Mouse (Mus musculus) midbrain, embryonic 16.5 days (tissue): ENCODE measurements at regions not wholly inside any gene's neighbourhood (a gene's known extent, or its start where the extent isn't known, plus 50 kb on each side); places are given as distances from the start of the nearest gene placed in this dataset.

ENCODE experiments used
- ATAC-seq: fragments of 200-750 bp; cut with Nextera tagmentation; 2 replicates; pipeline ENCODE4 v1.8.0; 2017; ENCODE audit warnings: moderate TSS enrichment
- H3K27ac ChIP-seq: fragments of 300-500 bp; sonication (generic); 2 replicates; pipeline ENCODE4 v1.5.1; 2014; ENCODE audit warnings: mild to moderate bottlenecking, low read length, mixed read lengths
- H3K27me3 ChIP-seq: fragments of 300-500 bp; sonication (generic); 2 replicates; pipeline ENCODE4 v1.6.1; 2014; ENCODE audit warnings: low read depth, low read length, mixed read lengths; ENCODE audit not compliant: control insufficient read depth, insufficient read depth
- H3K36me3 ChIP-seq: fragments of 300-500 bp; sonication (generic); 2 replicates; pipeline ENCODE4 v1.6.1; 2014; ENCODE audit warnings: mild to moderate bottlenecking, low read length, moderate library complexity, mixed read lengths; ENCODE audit not compliant: control insufficient read depth, insufficient read depth
- H3K4me1 ChIP-seq: fragments of 300-500 bp; sonication (generic); 2 replicates; pipeline ENCODE4 v1.6.1; 2014; ENCODE audit warnings: mild to moderate bottlenecking, low read length, mixed read lengths; ENCODE audit not compliant: control insufficient read depth, insufficient read depth
- H3K4me2 ChIP-seq: fragments of 300-500 bp; sonication (generic); 2 replicates; pipeline ENCODE4 v1.6.1; 2014; ENCODE audit warnings: mild to moderate bottlenecking, low read length, mixed read lengths
- H3K4me3 ChIP-seq: fragments of 300-500 bp; sonication (generic); 2 replicates; pipeline ENCODE4 v1.5.1; 2014; ENCODE audit warnings: low read depth, mild to moderate bottlenecking, low read length, moderate library complexity, mixed read lengths
- H3K9ac ChIP-seq: fragments of 300-500 bp; sonication (generic); 2 replicates; pipeline ENCODE4 v1.6.1; 2014; ENCODE audit warnings: low read depth, low read length, mixed read lengths
- H3K9me3 ChIP-seq: fragments of 300-500 bp; sonication (generic); replicated peaks from 2 replicates; pipeline ENCODE4 v1.6.1; 2014; ENCODE audit warnings: mild to moderate bottlenecking, low read length, mixed read lengths; ENCODE audit not compliant: control insufficient read depth, poor library complexity, severe bottlenecking
- WGBS: fragments of 180-500 bp; shearing (Covaris S2); extraction: QIAGEN DNeasy Blood & Tissue Kit; methylation state at CpG from one replicate; pipeline ENCODE4 v1.1.7; 2014; 5-methylcytosine and 5-hydroxymethylcytosine counted together

DNA sequence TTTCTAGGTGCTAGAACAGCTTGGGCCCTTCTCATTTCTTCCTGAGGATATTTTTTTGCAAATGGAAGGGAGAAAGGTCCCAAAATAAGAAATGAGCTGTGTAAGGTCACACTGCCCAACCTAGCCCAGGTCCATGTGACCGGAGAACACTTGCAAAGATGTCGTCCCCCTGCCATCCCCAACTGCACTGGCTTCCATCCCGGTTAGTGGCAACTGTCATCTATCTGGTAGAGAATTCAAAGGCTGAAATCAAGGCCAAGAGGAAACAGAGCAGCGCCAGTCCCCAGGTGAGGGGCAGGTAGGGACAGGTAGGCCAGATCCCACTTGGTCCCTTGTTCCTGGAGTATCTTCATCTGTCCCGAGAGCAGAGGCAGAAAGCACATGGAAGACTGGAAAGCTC is 60.2 kb upstream of the Zmiz1 start:
- H3K9me3 ChIP-seq: no peaks in the 10 kb centered on the region
- H3K27me3 ChIP-seq: no peaks in the 10 kb centered on the region
- 84% methylated on average over 5 of the region's 5 CpGs for whole genome bisulfite sequencing
- no peak for ATAC-seq
- H3K36me3 ChIP-seq: no peaks in the 10 kb centered on the region
- no peak overlapping the region for H3K9ac ChIP-seq
- peaks cover 20% of the 10 kb centered on the region for H3K4me1 ChIP-seq
- H3K27ac ChIP-seq: no peak overlapping the region
- no peak overlapping the region for H3K4me2 ChIP-seq
- no peak overlapping the region for H3K4me3 ChIP-seq

- H3K4me1 ChIP-seq: peaks cover 20% of the 10 kb centered on the region
- 75% methylated on average over 3 of the region's 3 CpGs for WGBS
- no peaks in the 10 kb centered on the region for H3K27me3 ChIP-seq
- H3K9me3 ChIP-seq: no peaks in the 10 kb centered on the region
- H3K9ac ChIP-seq: no peak overlapping the region
- ATAC-seq: no peak
- H3K27ac ChIP-seq: no peak overlapping the region
- H3K4me3 ChIP-seq: no peak overlapping the region
- no peak overlapping the region for H3K4me2 ChIP-seq
- no peaks in the 10 kb centered on the region for H3K36me3 ChIP-seq
Observed at GRCm38 (mm10) chr14:25399286-25399685, 59.7 kb upstream of the Zmiz1 start.

DNA sequence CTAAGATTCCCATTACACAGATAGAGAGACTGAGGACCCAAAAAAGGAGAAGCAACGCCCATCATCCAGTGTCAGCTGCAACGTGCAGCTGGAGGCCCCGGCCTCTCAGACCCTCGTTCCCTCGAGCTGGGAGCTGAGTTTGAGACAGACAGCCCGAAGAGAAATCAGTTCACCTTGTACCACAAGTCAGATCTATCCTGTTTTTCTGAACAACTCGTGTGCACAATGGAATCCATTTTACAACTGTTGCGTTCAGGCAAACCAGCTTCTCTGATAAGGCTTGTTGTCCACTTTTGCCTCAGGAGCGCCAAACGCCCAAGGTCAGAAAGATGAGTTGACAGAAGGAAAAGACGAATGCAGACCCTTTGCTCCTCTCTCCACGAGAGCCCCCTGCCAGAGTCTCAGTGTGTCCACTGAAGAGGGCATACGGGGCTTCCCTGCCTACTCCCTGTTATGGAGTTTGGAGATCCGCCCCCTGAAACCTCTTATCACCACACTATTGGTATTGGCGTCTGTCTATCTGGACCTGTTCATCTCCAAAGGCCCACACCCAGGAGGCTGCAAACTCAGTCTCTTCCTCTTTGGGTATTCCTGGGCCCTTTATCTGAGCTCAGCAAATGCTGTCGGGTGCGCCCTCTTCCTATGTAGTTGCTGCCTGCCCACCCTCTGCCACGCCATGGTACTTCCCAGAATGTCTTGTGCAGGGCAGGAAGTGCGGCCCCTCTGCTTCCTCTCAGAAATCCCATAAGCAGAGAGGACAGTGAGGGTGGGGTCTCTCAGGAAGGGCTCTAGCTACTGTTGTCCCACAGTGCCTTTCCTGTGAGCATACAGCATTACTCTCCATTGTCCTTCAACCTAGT is 57.7 kb upstream of the Zmiz1 start:
- Histone ChIP-seq H3K9me3 (no peaks in the 10 kb centered on the region), H3K27me3 (no peaks in the 10 kb centered on the region), H3K4me2 (no peak overlapping the region), H3K4me3 (no peak overlapping the region), H3K9ac (no peak overlapping the region), H3K36me3 (no peaks in the 10 kb centered on the region), H3K27ac (no peak overlapping the region), H3K4me1 (peaks cover 17% of the 10 kb centered on the region)
- WGBS: 91% methylated on average over 19 of the region's 19 CpGs
- ATAC-seq: no peak

DNA sequence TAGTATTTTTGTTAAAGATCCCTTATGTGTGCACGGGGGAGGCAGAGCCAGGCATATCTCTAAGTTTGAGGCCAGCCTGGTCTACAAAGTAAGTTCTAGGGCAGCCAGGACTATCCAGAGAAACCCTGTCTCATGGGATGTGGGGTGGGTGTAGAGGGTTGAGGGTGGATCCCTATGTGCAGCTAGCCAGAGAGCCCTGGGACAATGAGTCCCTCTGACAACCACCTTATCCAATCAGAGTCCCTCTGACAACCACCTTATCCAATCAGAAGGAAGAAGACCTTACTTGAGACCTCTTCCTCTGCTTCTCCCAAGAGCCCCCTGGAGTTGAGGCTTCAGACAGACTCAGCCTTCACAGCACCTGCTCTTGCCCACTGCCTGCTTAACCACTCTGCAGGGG is 56.6 kb upstream of the Zmiz1 start:
- peaks cover 8% of the 10 kb centered on the region for H3K4me1 ChIP-seq
- H3K36me3 ChIP-seq: no peaks in the 10 kb centered on the region
- no peaks in the 10 kb centered on the region for H3K27me3 ChIP-seq
- no peak overlapping the region for H3K27ac ChIP-seq
- H3K9me3 ChIP-seq: no peaks in the 10 kb centered on the region
- H3K9ac ChIP-seq: no peak overlapping the region
- no peak overlapping the region for H3K4me3 ChIP-seq
- no peak for ATAC-seq
- 83% methylated on average over 1 of the region's 1 CpGs for whole genome bisulfite sequencing
- no peak overlapping the region for H3K4me2 ChIP-seq

DNA sequence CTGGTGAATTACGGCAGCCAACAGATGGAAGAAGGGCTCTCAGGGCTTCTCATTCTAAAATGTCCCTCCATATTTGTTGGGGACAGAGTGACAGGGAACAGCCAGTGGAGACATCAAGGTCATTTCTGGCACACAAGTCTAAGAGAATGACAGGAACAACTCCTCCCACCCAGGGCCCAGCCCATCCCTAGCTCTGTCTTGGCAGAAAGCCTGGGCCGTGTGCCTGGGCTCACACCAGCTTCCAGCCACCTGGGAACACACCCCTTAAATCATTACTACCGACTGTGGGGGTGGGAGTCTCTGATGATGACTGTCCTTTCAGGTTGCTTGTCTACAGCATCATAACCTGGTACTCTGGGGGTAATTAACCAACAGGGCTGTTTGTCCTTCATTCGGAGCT is 53.8 kb upstream of the Zmiz1 start:
- ATAC-seq: no peak
- H3K4me2 ChIP-seq: no peak overlapping the region
- no peaks in the 10 kb centered on the region for H3K36me3 ChIP-seq
- WGBS: 83% methylated on average over 4 of the region's 4 CpGs
- H3K4me1 ChIP-seq: no peaks in the 10 kb centered on the region
- no peak overlapping the region for H3K4me3 ChIP-seq
- no peak overlapping the region for H3K27ac ChIP-seq
- H3K9me3 ChIP-seq: no peaks in the 10 kb centered on the region
- no peak overlapping the region for H3K9ac ChIP-seq
- H3K27me3 ChIP-seq: no peaks in the 10 kb centered on the region

DNA sequence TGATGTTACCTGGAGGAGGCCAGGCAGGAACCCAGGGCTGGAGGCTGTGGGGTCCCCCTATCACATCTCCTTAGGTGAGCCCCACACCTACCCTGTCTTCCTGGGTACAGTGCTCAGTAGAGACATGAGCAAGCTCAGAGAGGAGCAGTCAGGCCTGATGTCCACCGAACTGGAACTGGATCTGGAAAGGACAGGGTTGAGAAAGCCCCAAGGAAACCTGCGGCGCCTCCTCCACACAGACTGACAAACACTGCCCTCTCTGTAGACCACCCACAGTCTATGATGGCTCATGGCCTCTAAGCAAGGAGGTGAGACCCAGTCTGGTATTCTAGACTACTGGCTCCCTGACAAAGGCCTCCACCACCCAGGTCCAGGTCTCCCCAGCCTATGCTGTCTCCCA is 52.9 kb upstream of the Zmiz1 start:
- WGBS: 90% methylated on average over 3 of the region's 3 CpGs

GRCm38 (mm10) chr14:25406613-25407012 is 52.4 kb upstream of the Zmiz1 start:
- H3K4me3 ChIP-seq: no peak overlapping the region
- 96% methylated on average over 6 of the region's 6 CpGs for whole genome bisulfite sequencing
- no peaks in the 10 kb centered on the region for H3K36me3 ChIP-seq
- ATAC-seq: no peak
- H3K27me3 ChIP-seq: no peaks in the 10 kb centered on the region
- H3K4me1 ChIP-seq: no peaks in the 10 kb centered on the region
- H3K27ac ChIP-seq: no peak overlapping the region
- no peaks in the 10 kb centered on the region for H3K9me3 ChIP-seq
- H3K9ac ChIP-seq: no peak overlapping the region
- H3K4me2 ChIP-seq: no peak overlapping the region

More for the DNA sequence above, 52.9 kb upstream of the Zmiz1 start:
- Histone ChIP-seq H3K36me3 (no peaks in the 10 kb centered on the region), H3K27ac (no peak overlapping the region), H3K4me3 (no peak overlapping the region), H3K9me3 (no peaks in the 10 kb centered on the region), H3K4me2 (no peak overlapping the region), H3K9ac (no peak overlapping the region), H3K4me1 (no peaks in the 10 kb centered on the region), H3K27me3 (no peaks in the 10 kb centered on the region)
- ATAC-seq: no peak

DNA sequence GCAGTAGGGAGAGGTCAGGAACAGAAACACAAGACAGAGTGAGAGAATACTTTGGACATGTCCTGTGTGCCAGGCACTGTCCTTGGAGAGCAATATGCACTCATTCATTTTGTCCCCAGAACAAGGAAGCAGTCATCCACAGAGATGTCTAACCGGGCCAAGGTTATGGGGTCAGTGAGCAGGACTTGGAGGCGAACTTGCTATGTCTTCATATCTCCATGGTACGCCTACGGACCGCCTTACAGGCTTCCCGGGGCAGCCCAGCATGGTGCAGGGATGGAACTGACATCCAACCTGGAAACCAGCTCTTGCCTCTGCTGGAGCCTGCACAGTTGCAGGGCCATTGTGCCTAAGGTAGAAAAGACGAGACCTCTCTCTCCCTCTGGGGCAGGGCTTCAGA is 51.9 kb upstream of the Zmiz1 start:
- H3K4me3 ChIP-seq: no peak overlapping the region
- no peaks in the 10 kb centered on the region for H3K9me3 ChIP-seq
- H3K4me1 ChIP-seq: no peaks in the 10 kb centered on the region
- no peaks in the 10 kb centered on the region for H3K27me3 ChIP-seq
- 68% methylated on average over 7 of the region's 7 CpGs for WGBS
- no peak overlapping the region for H3K9ac ChIP-seq
- no peak overlapping the region for H3K4me2 ChIP-seq
- ATAC-seq: no peak
- H3K36me3 ChIP-seq: no peaks in the 10 kb centered on the region
- H3K27ac ChIP-seq: no peak overlapping the region
